28 mouse cellular contexts compared by ENCODE assay signal in the genomic region with DNA sequence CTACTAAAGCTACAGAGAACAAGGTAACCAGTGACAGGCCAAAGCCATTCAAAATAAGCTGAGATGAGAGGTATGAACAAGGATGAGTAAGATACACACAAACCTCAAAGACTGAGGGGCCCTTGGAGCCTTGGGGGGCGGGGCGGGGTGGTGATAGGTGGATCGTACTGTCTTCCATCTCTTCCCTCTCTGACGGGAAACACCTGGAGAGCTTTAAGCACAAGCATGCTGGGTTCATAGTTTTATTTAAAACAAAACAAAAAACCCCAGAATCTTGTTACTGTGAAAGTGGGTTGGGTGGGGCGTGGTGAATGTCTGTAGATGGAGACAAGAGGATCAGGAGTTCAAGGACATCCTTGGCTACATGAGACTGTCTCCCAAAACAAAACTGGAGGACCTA. TPM values are rescaled to one million over a fixed set of nuclear protein-coding genes. Genes with fewer than 3 reads are reported as not detected.
DNase-seq lines count a peak whose midpoint lies in the region; ATAC-seq and TF ChIP-seq lines count a peak whose summit lies in the region.
"Had no signal": no experiment of that assay in that cellular context is flagged by ENCODE, and none has a peak within 500 bp of the region (broad histone marks: within the 10 kb centered on the region; RNA-seq: fewer than 3 reads in every experiment).

No protein-coding gene starts in this region.

- H3K27ac ChIP-seq in layer of hippocampus, adult 2 months = peak overlapping the region; percentile 95
- no peak overlapping the region for H3K27ac ChIP-seq in kidney, embryonic 14.5 days (ENCODE audit: low read depth, low read length)
- H3K27ac ChIP-seq in hindbrain, postnatal 0 days = no peak overlapping the region
- H3K27ac ChIP-seq: embryonic facial prominence, embryonic 15.5 days; forebrain, embryonic 10.5 days; heart, adult 2 months; heart, embryonic 13.5 days; hindbrain, embryonic 12.5 days; intestine, embryonic 15.5 days had no signal

- no peak overlapping the region for H3K4me3 ChIP-seq in layer of hippocampus, adult 2 months
- H3K4me3 ChIP-seq in kidney, embryonic 14.5 days (ENCODE audit: low read length) = no peak overlapping the region
- H3K4me3 ChIP-seq in hindbrain, postnatal 0 days (ENCODE audit: low read length) = no peak overlapping the region
- H3K4me3 ChIP-seq: embryonic facial prominence, embryonic 15.5 days; erythroblast, embryonic 14.5 days; forebrain, embryonic 10.5 days; heart, adult 2 months; heart, embryonic 13.5 days; hindbrain, embryonic 12.5 days; intestine, embryonic 15.5 days had no signal

- no peak overlapping the region for H3K9ac ChIP-seq in kidney, embryonic 14.5 days (ENCODE audit: low read depth, low read length)
- no peak overlapping the region for H3K9ac ChIP-seq in hindbrain, postnatal 0 days (replicated peaks; ENCODE audit: low read length)
- H3K9ac ChIP-seq: embryonic facial prominence, embryonic 15.5 days; heart, embryonic 13.5 days; hindbrain, embryonic 12.5 days; intestine, embryonic 15.5 days had no signal

- no peak for TF ChIP-seq CTCF in layer of hippocampus, adult 2 months (conservative IDR thresholded peaks at IDR 0.05)
- no peak for TF ChIP-seq CTCF in hindbrain, postnatal 0 days (IDR thresholded peaks at IDR 0.05; ENCODE audit: low read depth)

- no peaks in the 10 kb centered on the region for H3K9me3 ChIP-seq in kidney, embryonic 14.5 days (ENCODE audit: control insufficient read depth, low read length)
- no peaks in the 10 kb centered on the region for H3K9me3 ChIP-seq in hindbrain, postnatal 0 days (ENCODE audit: low read length)
- H3K9me3 ChIP-seq: embryonic facial prominence, embryonic 15.5 days; forebrain, embryonic 10.5 days; heart, embryonic 13.5 days; hindbrain, embryonic 12.5 days; intestine, embryonic 15.5 days had no signal

- no peaks in the 10 kb centered on the region for H3K36me3 ChIP-seq in kidney, embryonic 14.5 days (ENCODE audit: control insufficient read depth, insufficient read depth, low read length)
- H3K36me3 ChIP-seq in hindbrain, postnatal 0 days (ENCODE audit: insufficient read depth, low read length) = no peaks in the 10 kb centered on the region
- H3K36me3 ChIP-seq: embryonic facial prominence, embryonic 15.5 days; forebrain, embryonic 10.5 days; G1E; heart, embryonic 13.5 days; hindbrain, embryonic 12.5 days; intestine, embryonic 15.5 days had no signal

- H3K27me3 ChIP-seq in kidney, embryonic 14.5 days (ENCODE audit: control insufficient read depth, insufficient read depth, low read length) = peaks cover 63% of the 10 kb centered on the region
- H3K27me3 ChIP-seq in hindbrain, postnatal 0 days (ENCODE audit: insufficient read depth, low read length) = peaks cover 17% of the 10 kb centered on the region
- H3K27me3 ChIP-seq: CH12.LX had no signal

- WGBS in kidney, embryonic 14.5 days = 37% methylated on average over 5 of the region's 5 CpGs
- WGBS in hindbrain, postnatal 0 days = 64% methylated on average over 5 of the region's 5 CpGs

- no peak for ATAC-seq in kidney, embryonic 14.5 days (ENCODE audit: low FRiP score, low TSS enrichment)
- ATAC-seq in hindbrain, postnatal 0 days = no peak
- ATAC-seq: activated CD4-positive, CD25-positive, alpha-beta regulatory T cell, adult 4 months; forebrain, embryonic 14.5 days; intestine, embryonic 15.5 days had no signal

- no peak overlapping the region for H3K4me2 ChIP-seq in kidney, embryonic 14.5 days (replicated peaks; ENCODE audit: low read depth, low read length)
- no peak overlapping the region for H3K4me2 ChIP-seq in hindbrain, postnatal 0 days (ENCODE audit: low read depth, low read length)
- H3K4me2 ChIP-seq: embryonic facial prominence, embryonic 15.5 days; heart, embryonic 13.5 days; hindbrain, embryonic 12.5 days; intestine, embryonic 15.5 days had no signal

- H3K4me1 ChIP-seq in kidney, embryonic 14.5 days (ENCODE audit: control insufficient read depth, insufficient read depth, low read length) = no peaks in the 10 kb centered on the region
- no peaks in the 10 kb centered on the region for H3K4me1 ChIP-seq in hindbrain, postnatal 0 days (ENCODE audit: insufficient read depth, low read length)

- no peak for DNase-seq in layer of hippocampus, adult 2 months (ENCODE audit: low spot score in 2 of 2)
- DNase-seq in layer of hippocampus, adult 9-10 months (ENCODE audit: low spot score) = no peak
- peak; percentile 74 for DNase-seq in R1 (ENCODE audit: low read depth, low spot score)
- DNase-seq in thymus, postnatal 10 days (ENCODE audit: low spot score in 2 of 2) = peak; percentile 60 to 74
- peak; percentile 76 for DNase-seq in thymus, postnatal 4 days
- DNase-seq in frontal cortex, postnatal 25 days (ENCODE audit: low spot score in 2 of 2) = no peak
- no peak for DNase-seq in hindbrain, postnatal 0 days (ENCODE audit: low spot score)
- DNase-seq: adrenal gland, postnatal 36 days; cerebellum, adult 2 months; cerebellum, postnatal 10 days; embryo, embryonic 11 days; gastrocnemius, postnatal 10 days; heart, adult 2 months; heart, postnatal 36 days had no signal

RNA-seq across cellular contexts. Expression of a gene that starts 3.5 kb away (rescaled TPM):
- 1 to 10 TPM; 1.9 to 2.2 TPM for total RNA-seq in layer of hippocampus, adult 2 months (2021)
- polyA plus RNA-seq in kidney, embryonic 14.5 days (2014; fragmentation: Nextera tagmentation; extraction: Ambion mirVana) = not detected in 2 replicates
- not detected in 2 replicates for total RNA-seq in hindbrain, postnatal 0 days (2014; rRNA removed)
- 0.26 and 0.28 TPM in 2 replicates for polyA plus RNA-seq in hindbrain, postnatal 0 days (2015; fragmentation: Nextera tagmentation; extraction: Ambion mirVana)
- total RNA-seq: adrenal gland, adult 18-20 months; adrenal gland, postnatal 36 days; CH12.LX had no signal
- polyA plus RNA-seq: activated CD4-positive, CD25-positive, alpha-beta regulatory T cell, adult 4 months; erythroblast, embryonic 14.5 days; G1E; gonadal fat pad, adult 2 months had no signal

RNA-seq across cellular contexts. Expression of a gene that starts 30.0 kb away (rescaled TPM):
- 100 to 1,000 TPM; 411 to 415 TPM for total RNA-seq in layer of hippocampus, adult 2 months (2021)
- polyA plus RNA-seq in kidney, embryonic 14.5 days (2014; fragmentation: Nextera tagmentation; extraction: Ambion mirVana) = 1.8 and 2.7 TPM in 2 replicates
- total RNA-seq in hindbrain, postnatal 0 days (2014; rRNA removed) = 36.5 and 49.0 TPM in 2 replicates
- 15.0 and 16.1 TPM in 2 replicates for polyA plus RNA-seq in hindbrain, postnatal 0 days (2015; fragmentation: Nextera tagmentation; extraction: Ambion mirVana)
- total RNA-seq: G1E; heart, adult 2 months; heart, postnatal 36 days had no signal
- polyA plus RNA-seq: activated CD4-positive, CD25-positive, alpha-beta regulatory T cell, adult 4 months; erythroblast, embryonic 14.5 days; G1E; heart, adult 2 months; heart, postnatal 0 days had no signal

Comparison
In these comparisons a context has a peak if more than half of its experiments do, and no peak if none do; other contexts are left out.
1. DNase-seq: peak in R1 (single experiment), thymus, postnatal 10 days (2 of 2) and thymus, postnatal 4 days (single experiment); none in layer of hippocampus, adult 2 months (0 of 2), layer of hippocampus, adult 9-10 months (single experiment), frontal cortex, postnatal 25 days (0 of 2) and hindbrain, postnatal 0 days (single experiment).